Mouse (Mus musculus) C2C12 (cell line): ENCODE measurements around the gene Ankrd13c. TPM values are rescaled to one million over a fixed set of nuclear protein-coding genes. Genes with fewer than 3 reads are reported as not detected.

Experiments used
- H3K27me3 ChIP-seq: one replicate; pipeline ENCODE4 v1.6.1; 2011; ENCODE audit not compliant: control insufficient read depth, insufficient read depth, insufficient read length
- H3K36me3 ChIP-seq: one replicate; pipeline ENCODE4 v1.6.1; 2011; ENCODE audit not compliant: control insufficient read depth, insufficient read depth
- H3K4me3 ChIP-seq: one replicate; pipeline ENCODE4 v1.5.1; 2011; ENCODE audit warnings: mild to moderate bottlenecking, control low read depth; ENCODE audit not compliant: poor library complexity, insufficient read depth, severe bottlenecking
- H3K79me2 ChIP-seq: one replicate; pipeline ENCODE4 v1.6.1; 2011; ENCODE audit not compliant: control insufficient read depth, insufficient read depth
- H3K79me3 ChIP-seq: one replicate; pipeline ENCODE4 v1.6.1; 2011; ENCODE audit warnings: low read depth, control low read depth
- H3ac ChIP-seq: one replicate; pipeline ENCODE3; 2011; ENCODE audit warnings: low read depth; ENCODE audit not compliant: control insufficient read depth, insufficient read length
- CEBPB ChIP-seq: IDR thresholded peaks from one replicate; pipeline ENCODE4 v1.6.1; 2011; ENCODE audit warnings: low read depth, mild to moderate bottlenecking, control low read depth, moderate library complexity
- CTCF ChIP-seq: IDR thresholded peaks from one replicate; pipeline ENCODE4 v1.5.1; 2011; ENCODE audit not compliant: control insufficient read depth, insufficient read depth, insufficient read length
- FOSL1 ChIP-seq: IDR thresholded peaks from one replicate; pipeline ENCODE4 v1.8.0; 2011; ENCODE audit warnings: mild to moderate bottlenecking, low read length; ENCODE audit not compliant: poor library complexity, insufficient read depth, severe bottlenecking
- MAX ChIP-seq: IDR thresholded peaks from one replicate; pipeline ENCODE4 v1.6.1; 2011; ENCODE audit warnings: mild to moderate bottlenecking, control low read depth
- MYOD1 ChIP-seq: IDR thresholded peaks from one replicate; pipeline ENCODE4 v1.6.1; 2011; ENCODE audit warnings: low read depth; ENCODE audit not compliant: control insufficient read depth, insufficient read length
- MYOG ChIP-seq: IDR thresholded peaks from one replicate; pipeline ENCODE4 v1.6.1; 2011; ENCODE audit not compliant: control insufficient read depth, insufficient read length; ENCODE audit errors: extremely low read depth
- USF1 ChIP-seq: IDR thresholded peaks from one replicate; pipeline ENCODE4 v1.6.1; 2011; ENCODE audit warnings: low read depth, mild to moderate bottlenecking, control low read depth, moderate library complexity
- long read RNA-seq, 2 experiments: library from polyadenylated mRNA; unstranded; transcript quantifications; one replicate each; pipeline ENCODE4 v2.0.0; 2019 to 2020
- polyA plus RNA-seq: library from polyadenylated mRNA; unstranded; fragments of >200 nt; fragmentation: generic; extraction: Trizol; gene quantifications from one replicate; pipeline ENCODE4 v1.2.1, GENCODE M21; 2012; ENCODE audit warnings: missing spikeins

Ankrd13c gene
- polyA plus RNA-seq, result 17.3 TPM
- long read RNA-seq, experiment 1, transcript Ankrd13c-201 (13 exons, 3,903 nt), result major isoform, 8 of 66 reads
- long read RNA-seq, experiment 1, partial matches to known transcripts, result 52 of 66 reads
- long read RNA-seq, experiment 1, other reads (novel, unspliced or antisense), result 6 of 66 reads
- long read RNA-seq, experiment 2, full-length matches to known transcripts, result 183 of 201 reads
- long read RNA-seq, experiment 2, partial matches to known transcripts, result 2 of 201 reads
- long read RNA-seq, experiment 2, other reads (novel, unspliced or antisense), result 16 of 201 reads

- H3K4me3 ChIP-seq, result peak within 1 kb of the TSS; percentile 79
- peak within 1 kb of the TSS; percentile 91 for H3ac ChIP-seq
- H3K79me3 ChIP-seq, result peaks cover 44% of the 10 kb centered on the region
- H3K36me3 ChIP-seq, result peaks cover 7% of the 10 kb centered on the region
- TF ChIP-seq USF1 (no peak), MYOD1 (no peak)
- no peaks in the 10 kb centered on the region for H3K27me3 ChIP-seq
- peaks cover 48% of the 10 kb centered on the region for H3K79me2 ChIP-seq
Measured at GRCm38 (mm10) chr3:157946843-157947358, at the start of gene Ankrd13c. TSS of gene Ankrd13c (plus strand) at chr3:157947239.

- Histone ChIP-seq H3K79me2 (no peaks in the 10 kb centered on the region), H3ac (no peak overlapping the region), H3K79me3 (no peaks in the 10 kb centered on the region), H3K4me3 (no peak overlapping the region), H3K27me3 (no peaks in the 10 kb centered on the region), H3K36me3 (no peaks in the 10 kb centered on the region)
- TF ChIP-seq USF1 (no peak), CEBPB (no peak), FOSL1 (no peak)
Measured at GRCm38 (mm10) chr3:157897645-157898044, 49.4 kb upstream of the Ankrd13c start.

GRCm38 (mm10) chr3:157899986-157900385 lies 47.1 kb upstream of the Ankrd13c start:
- TF ChIP-seq MYOG, result no peak
- TF ChIP-seq USF1, result no peak
- no peak for TF ChIP-seq MAX
- TF ChIP-seq CEBPB, result no peak
- TF ChIP-seq CTCF, result no peak
- no peak for TF ChIP-seq MYOD1
- no peak for TF ChIP-seq FOSL1
- no peaks in the 10 kb centered on the region for H3K79me2 ChIP-seq
- no peaks in the 10 kb centered on the region for H3K79me3 ChIP-seq
- H3K4me3 ChIP-seq, result no peak overlapping the region
- no peaks in the 10 kb centered on the region for H3K36me3 ChIP-seq
- no peaks in the 10 kb centered on the region for H3K27me3 ChIP-seq
- no peak overlapping the region for H3ac ChIP-seq

- no peak overlapping the region for H3K4me3 ChIP-seq
- H3K36me3 ChIP-seq, result no peaks in the 10 kb centered on the region
- H3K27me3 ChIP-seq, result no peaks in the 10 kb centered on the region
- H3K79me3 ChIP-seq, result no peaks in the 10 kb centered on the region
- H3K79me2 ChIP-seq, result no peaks in the 10 kb centered on the region
- no peak for TF ChIP-seq USF1
- no peak for TF ChIP-seq MYOG
- no peak for TF ChIP-seq FOSL1
- TF ChIP-seq CEBPB, result no peak
- no peak for TF ChIP-seq MAX
- TF ChIP-seq MYOD1, result no peak
- no peak for TF ChIP-seq CTCF
- H3ac ChIP-seq, result no peak overlapping the region
Measured at GRCm38 (mm10) chr3:157901721-157902120, 45.3 kb upstream of the Ankrd13c start.

GRCm38 (mm10) chr3:157908166-157908565 lies 38.9 kb upstream of the Ankrd13c start:
- TF ChIP-seq FOSL1, result no peak
- no peak for TF ChIP-seq MYOG
- TF ChIP-seq MYOD1, result no peak
- no peak for TF ChIP-seq MAX
- no peak for TF ChIP-seq CEBPB
- TF ChIP-seq CTCF, result no peak
- TF ChIP-seq USF1, result no peak
- Histone ChIP-seq H3K4me3 (no peak overlapping the region), H3K36me3 (no peaks in the 10 kb centered on the region)

GRCm38 (mm10) chr3:157910262-157910661 lies 36.8 kb upstream of the Ankrd13c start:
- Histone ChIP-seq H3K4me3 (no peak overlapping the region), H3K27me3 (no peaks in the 10 kb centered on the region), H3ac (no peak overlapping the region), H3K36me3 (no peaks in the 10 kb centered on the region), H3K79me2 (no peaks in the 10 kb centered on the region), H3K79me3 (no peaks in the 10 kb centered on the region)
- no peak for TF ChIP-seq FOSL1
- TF ChIP-seq CTCF, result no peak
- no peak for TF ChIP-seq MYOD1
- TF ChIP-seq CEBPB, result no peak
- TF ChIP-seq USF1, result no peak
- no peak for TF ChIP-seq MYOG
- TF ChIP-seq MAX, result no peak

More at GRCm38 (mm10) chr3:157908166-157908565, 38.9 kb upstream of the Ankrd13c start:
- no peaks in the 10 kb centered on the region for H3K79me2 ChIP-seq
- no peaks in the 10 kb centered on the region for H3K27me3 ChIP-seq
- H3K79me3 ChIP-seq, result no peaks in the 10 kb centered on the region
- no peak overlapping the region for H3ac ChIP-seq
